Mouse (Mus musculus) kidney, adult 2 months (tissue): ENCODE data around the gene Ncoa6. TPM values are rescaled to one million over a fixed set of nuclear protein-coding genes. Genes with fewer than 3 reads are reported as not detected.
A peak's percentile ranks its signal among the peaks of the same experiment; 100 is the strongest.

ENCODE experiments used
- DNase-seq: peaks from one replicate; pipeline ENCODE4 v3.0.0; 2021
- H3K27ac ChIP-seq: fragments of 200-500 bp; 2 replicates; pipeline ENCODE4 v1.5.1; 2012; ENCODE audit warnings: low read depth, low read length, control low read depth, inconsistent platforms; ENCODE audit not compliant: insufficient read depth
- H3K27me3 ChIP-seq: fragments of 200-500 bp; replicated peaks from 2 replicates; pipeline ENCODE4 v1.6.1; 2012; ENCODE audit warnings: mild to moderate bottlenecking, moderate library complexity, low read length, inconsistent platforms; ENCODE audit not compliant: control insufficient read depth, insufficient read depth
- H3K36me3 ChIP-seq: fragments of 200-500 bp; 2 replicates; pipeline ENCODE4 v1.6.1; 2012; ENCODE audit warnings: mild to moderate bottlenecking, moderate library complexity, low read length, inconsistent platforms; ENCODE audit not compliant: control insufficient read depth, insufficient read depth
- H3K4me1 ChIP-seq: fragments of 200-500 bp; 2 replicates; pipeline ENCODE4 v1.6.1; 2011; ENCODE audit warnings: low read length; ENCODE audit not compliant: control insufficient read depth, insufficient read depth
- H3K4me3 ChIP-seq: fragments of 200-500 bp; 2 replicates; pipeline ENCODE4 v1.5.1; 2011; ENCODE audit warnings: mild to moderate bottlenecking, low read depth, low read length, control low read depth; ENCODE audit not compliant: insufficient read depth
- CTCF ChIP-seq: fragments of 200-500 bp; conservative IDR thresholded peaks from 2 replicates; pipeline ENCODE4 v1.5.1; 2011; ENCODE audit warnings: low read depth, mild to moderate bottlenecking, control low read depth, low read length, moderate library complexity, mixed read lengths; ENCODE audit not compliant: insufficient read depth, insufficient read length
- POLR2A ChIP-seq: fragments of 200-500 bp; IDR thresholded peaks from one replicate; pipeline ENCODE4 v1.6.1; 2011; ENCODE audit warnings: low read depth, low read length, control low read depth
- WGBS: fragments of 180-500 bp; shearing (Covaris S2); methylation state at CpG from one replicate; pipeline ENCODE4 v1.1.7; 2018; 5-methylcytosine and 5-hydroxymethylcytosine counted together
- polyA plus RNA-seq: library from polyadenylated mRNA; depleted of rRNA; stranded (reverse); fragments of >200 nt; gene quantifications from 2 replicates; pipeline ENCODE4 v1.2.3, GENCODE M21; 2012

Ncoa6 gene
- polyA plus RNA-seq, 1 experiment: 25.4 TPM

DNA sequence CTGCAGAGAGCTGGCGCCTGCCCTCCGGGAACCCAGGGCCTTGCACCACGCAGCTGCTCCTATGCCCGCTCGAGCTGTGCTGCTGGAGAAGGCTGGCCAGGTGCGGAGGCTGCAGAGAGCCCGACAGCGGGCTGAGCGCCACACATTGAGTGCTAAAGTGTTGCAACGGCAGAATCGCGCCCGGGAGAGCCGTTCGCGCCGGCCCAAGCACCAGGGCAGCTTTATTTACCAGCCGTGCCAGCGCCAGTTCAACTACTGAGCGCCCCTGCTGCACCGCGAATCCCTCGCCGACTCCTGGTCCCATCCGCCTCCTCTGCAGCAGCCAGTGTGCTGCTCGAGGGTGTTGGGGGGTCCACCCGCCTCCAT, 87.2 kb downstream of the Ncoa6 start:
- no peaks in the 10 kb centered on the region for H3K27me3 ChIP-seq
- H3K4me1 ChIP-seq: peaks cover 11% of the 10 kb centered on the region; the same call in 1 of the 2 replicates
- DNase-seq: no peak
- peaks cover 15% of the 10 kb centered on the region for H3K36me3 ChIP-seq
- WGBS: 49% methylated on average over 27 of the region's 27 CpGs
- TF ChIP-seq CTCF (no peak), POLR2A (no peak)
- no peak overlapping the region for H3K4me3 ChIP-seq
- H3K27ac ChIP-seq: no peak overlapping the region

DNA sequence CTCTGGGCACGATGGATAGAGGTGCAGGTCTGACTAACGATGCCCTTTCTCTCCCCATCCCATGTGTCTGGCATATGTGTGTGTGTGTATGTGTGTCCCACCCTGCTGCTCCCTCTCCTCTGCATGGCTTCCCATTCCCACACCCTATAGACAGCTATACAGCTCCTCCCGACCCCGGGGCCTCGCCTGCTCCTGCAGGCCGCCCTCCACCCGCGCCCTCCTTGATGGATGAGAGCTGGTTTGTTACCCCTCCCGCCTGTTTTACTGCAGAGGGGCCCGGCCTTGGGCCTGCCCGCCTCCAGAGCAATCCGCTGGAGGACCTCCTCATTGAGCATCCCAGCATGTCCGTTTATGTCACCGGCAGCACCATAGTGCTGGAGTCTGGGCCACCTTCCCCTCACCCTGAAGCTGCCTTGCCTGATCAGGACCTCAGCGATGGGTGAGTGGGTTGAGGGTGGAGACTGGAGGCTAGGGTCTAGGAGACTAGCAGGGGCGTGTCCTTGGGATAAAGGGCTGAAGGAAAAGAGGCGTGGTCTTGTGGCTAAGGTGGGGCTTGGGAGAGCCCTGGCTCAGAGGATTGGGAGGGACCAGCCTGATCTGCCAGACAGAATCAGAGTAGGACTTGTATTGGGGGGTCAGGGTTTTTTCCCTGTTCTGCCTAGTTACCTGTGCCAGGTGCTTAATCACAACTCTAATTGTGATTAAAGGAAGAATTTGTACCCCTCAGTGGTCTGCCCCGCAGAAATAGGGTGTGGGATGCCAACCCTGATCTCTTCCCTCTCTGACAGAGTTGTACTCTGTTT, 87.8 kb downstream of the Ncoa6 start:
- Histone ChIP-seq H3K27ac (no peak overlapping the region), H3K4me1 (peaks cover 14% of the 10 kb centered on the region; the same call in 1 of the 2 replicates), H3K4me3 (no peak overlapping the region), H3K27me3 (no peaks in the 10 kb centered on the region), H3K36me3 (peaks cover 15% of the 10 kb centered on the region)
- WGBS: 64% methylated on average over 18 of the region's 18 CpGs
- TF ChIP-seq POLR2A (no peak), CTCF (no peak)
- DNase-seq: no peak

DNA sequence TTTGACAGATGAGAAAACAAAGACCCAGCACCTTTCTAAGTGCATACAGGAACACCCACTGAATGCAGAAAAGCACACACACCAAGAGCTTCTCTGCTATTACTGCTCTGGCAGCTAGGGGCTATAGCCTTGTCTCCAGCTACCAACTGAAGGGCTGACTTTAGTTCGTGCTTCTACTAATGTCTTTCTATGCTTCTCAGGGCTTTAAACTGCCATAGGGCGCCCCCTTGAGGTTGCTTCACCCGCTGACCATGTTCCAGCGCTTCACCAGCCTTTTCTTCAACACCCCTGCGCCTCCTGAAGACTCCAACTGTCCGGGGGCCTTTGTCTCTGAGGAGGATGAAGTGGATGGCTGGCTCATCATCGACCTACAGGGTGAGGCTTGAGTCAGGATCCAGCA, 88.6 kb downstream of the Ncoa6 start:
- Histone ChIP-seq H3K27me3 (no peaks in the 10 kb centered on the region), H3K36me3 (peaks cover 12% of the 10 kb centered on the region), H3K27ac (no peak overlapping the region), H3K4me1 (peaks cover 21% of the 10 kb centered on the region; the same call in 1 of the 2 replicates), H3K4me3 (no peak overlapping the region)
- WGBS: 28% methylated on average over 7 of the region's 7 CpGs
- no peak for TF ChIP-seq POLR2A
- peak; percentile 76 for TF ChIP-seq CTCF
- DNase-seq: peak; percentile 84

DNA sequence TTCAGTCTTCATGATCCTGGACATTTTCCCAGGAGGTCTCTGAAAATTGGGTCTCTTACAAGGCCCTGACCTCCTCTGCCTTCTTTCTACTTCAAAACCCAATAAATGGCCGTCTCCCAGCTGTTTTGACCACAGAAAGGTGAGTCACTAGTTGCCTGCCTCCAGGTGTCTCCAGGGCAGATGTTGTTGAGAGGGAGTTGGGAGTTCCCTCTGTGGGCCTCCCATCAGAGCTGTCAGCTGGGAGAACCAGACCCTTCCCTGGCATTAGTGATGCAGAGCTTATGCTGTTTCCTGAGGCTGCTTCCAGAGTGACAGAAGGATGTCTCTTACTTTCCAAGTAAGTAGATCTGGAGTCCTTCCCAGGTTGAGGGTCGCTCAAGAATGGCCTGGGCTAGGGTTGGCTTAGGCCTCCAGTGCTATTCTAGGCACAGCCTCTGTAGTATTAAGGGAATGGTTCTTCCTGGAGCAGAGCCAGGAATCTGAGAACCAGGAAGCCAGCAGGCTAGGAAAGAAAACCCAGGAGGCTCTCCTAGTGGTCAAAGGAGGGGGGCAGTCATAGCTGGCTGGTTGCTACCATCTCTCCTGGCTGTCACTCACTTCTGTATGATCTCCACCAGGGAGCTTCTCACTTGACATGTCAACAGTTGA, 90.8 kb downstream of the Ncoa6 start:
- peak; percentile 83 for DNase-seq
- Histone ChIP-seq H3K27me3 (no peaks in the 10 kb centered on the region), H3K27ac (peak overlapping the region; percentile 96), H3K4me3 (peak overlapping the region; percentile 80), H3K4me1 (peaks cover 21% of the 10 kb centered on the region; the same call in 1 of the 2 replicates), H3K36me3 (peaks cover 6% of the 10 kb centered on the region)
- TF ChIP-seq CTCF: no peak; the same call in 1 of the 2 replicates
- TF ChIP-seq POLR2A: no peak
- 26% methylated on average over 2 of the region's 2 CpGs for WGBS

DNA sequence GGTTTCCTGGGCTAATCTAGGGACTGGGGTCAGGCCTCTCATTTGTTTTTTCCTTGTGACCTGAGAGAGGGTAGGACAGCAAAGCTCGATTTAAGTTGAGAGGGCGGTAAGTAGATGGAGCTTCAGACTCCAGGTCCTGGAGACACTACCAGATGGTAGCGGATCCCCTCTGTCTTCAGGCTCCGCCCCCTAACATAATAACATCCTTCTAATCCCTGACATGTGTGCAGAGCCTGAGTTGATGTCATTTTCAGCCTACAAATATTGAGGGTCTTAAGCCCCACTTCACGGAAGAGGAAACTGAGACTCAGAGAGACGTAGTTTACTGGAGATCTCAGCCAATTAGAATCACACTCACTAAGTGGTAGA, 91.4 kb downstream of the Ncoa6 start:
- peak overlapping the region; percentile 96 for H3K27ac ChIP-seq
- TF ChIP-seq POLR2A (no peak), CTCF (no peak)
- DNase-seq: no peak
- no peaks in the 10 kb centered on the region for H3K27me3 ChIP-seq
- 14% methylated on average over 6 of the region's 6 CpGs for WGBS
- peak overlapping the region; percentile 80 for H3K4me3 ChIP-seq
- H3K36me3 ChIP-seq: peaks cover 5% of the 10 kb centered on the region; the same call in 1 of the 2 replicates
- H3K4me1 ChIP-seq: peaks cover 21% of the 10 kb centered on the region; the same call in 1 of the 2 replicates

DNA sequence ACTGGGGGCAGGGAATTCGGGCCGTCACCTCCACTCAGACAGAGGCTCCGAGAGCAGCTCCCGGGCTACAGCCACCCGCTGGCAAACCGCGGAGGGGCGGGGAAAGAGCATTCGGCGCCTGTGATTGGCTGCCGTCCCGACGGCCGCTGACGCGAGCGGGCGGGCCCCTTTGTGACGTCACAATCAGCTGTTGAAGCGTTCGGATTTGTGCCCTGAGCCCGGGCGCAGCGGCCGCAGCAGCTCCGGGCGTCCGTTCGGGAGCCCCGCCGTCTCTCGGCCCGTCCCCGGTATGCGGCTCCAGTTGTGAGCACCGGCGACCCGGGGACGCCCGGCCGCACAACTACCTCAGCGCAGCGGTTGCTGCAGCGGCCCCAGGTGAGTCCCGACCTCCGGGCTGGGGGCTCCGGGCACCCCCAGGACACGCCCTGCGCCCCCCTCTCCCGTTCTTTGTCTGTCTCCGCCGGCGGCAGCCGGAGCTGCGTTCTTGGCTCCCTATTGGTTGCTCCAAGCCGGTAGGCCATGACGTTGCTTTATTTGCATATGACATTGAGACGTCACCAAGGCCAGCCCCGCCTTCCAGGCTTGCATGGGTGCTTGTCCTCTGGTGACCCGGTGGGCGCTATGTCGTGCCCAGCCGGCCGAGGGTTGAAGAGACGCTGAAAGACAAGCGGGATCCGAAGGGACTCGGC, 91.9 kb downstream of the Ncoa6 start:
- Histone ChIP-seq H3K4me1 (peaks cover 21% of the 10 kb centered on the region; the same call in 1 of the 2 replicates), H3K4me3 (peak overlapping the region; percentile 80), H3K27me3 (no peaks in the 10 kb centered on the region), H3K27ac (peak overlapping the region; percentile 96), H3K36me3 (peaks cover 5% of the 10 kb centered on the region; the same call in 1 of the 2 replicates)
- under 1% methylated on average over 68 of the region's 68 CpGs for WGBS
- peak; percentile 99 for DNase-seq
- TF ChIP-seq POLR2A (peak; percentile 60), CTCF (no peak)
